Mouse (Mus musculus): ENCODE results near the gene Vstm5.

The Vstm5 gene

GRCm38 (mm10) chr9:15306398-15307119 is 67.7 kb downstream of the Vstm5 start, which contains the start of gene 4931406C07Rik:
Gene 4931406C07Rik (minus strand): TSS chr9:15306448.
- no peak; the same call in 1 of the 2 replicates for ATAC-seq (ENCODE audit: insufficient number of reproducible peaks, low FRiP score, low TSS enrichment)

GRCm38 (mm10) chr9:15307257-15307656 is 68.4 kb downstream of the Vstm5 start:
- no peak for ATAC-seq (ENCODE audit: insufficient number of reproducible peaks, low FRiP score, low TSS enrichment)

- no peak for ATAC-seq (ENCODE audit: insufficient number of reproducible peaks, low FRiP score, low TSS enrichment)
Observed at GRCm38 (mm10) chr9:15308254-15308653, 69.4 kb downstream of the Vstm5 start.

Data from cerebellum, adult (tissue).